Mouse (Mus musculus) liver, embryonic 16.5 days (tissue): ENCODE results near the gene Ros1. TPM values are rescaled to one million over a fixed set of nuclear protein-coding genes. Genes with fewer than 3 reads are reported as not detected.

Source experiments
- ATAC-seq: fragments of 200-750 bp; cut with Nextera tagmentation; 2 replicates; pipeline ENCODE4 v1.8.0; 2017; ENCODE audit warnings: low read depth, mild to moderate bottlenecking, moderate number of reproducible peaks, moderate library complexity
- H3K27ac ChIP-seq: fragments of 300-500 bp; sonication (generic); 2 replicates; pipeline ENCODE4 v1.5.1; 2014; ENCODE audit warnings: mild to moderate bottlenecking, low read length
- H3K27me3 ChIP-seq: fragments of 300-500 bp; sonication (generic); 2 replicates; pipeline ENCODE4 v1.6.1; 2014; ENCODE audit warnings: low read depth, low read length, mixed read lengths; ENCODE audit not compliant: control insufficient read depth, insufficient read depth
- H3K36me3 ChIP-seq: fragments of 300-500 bp; sonication (generic); 2 replicates; pipeline ENCODE4 v1.6.1; 2014; ENCODE audit warnings: mild to moderate bottlenecking; ENCODE audit not compliant: control insufficient read depth, insufficient read depth
- H3K4me1 ChIP-seq: fragments of 300-500 bp; sonication (generic); 2 replicates; pipeline ENCODE4 v1.6.1; 2014; ENCODE audit warnings: low read depth, low read length, mixed read lengths; ENCODE audit not compliant: control insufficient read depth
- H3K4me2 ChIP-seq: fragments of 300-500 bp; sonication (generic); 2 replicates; pipeline ENCODE4 v1.6.1; 2014; ENCODE audit warnings: low read depth, low read length, mixed read lengths
- H3K4me3 ChIP-seq: fragments of 300-500 bp; sonication (generic); 2 replicates; pipeline ENCODE4 v1.5.1; 2014; ENCODE audit warnings: low read depth, mild to moderate bottlenecking, low read length
- H3K9ac ChIP-seq: fragments of 300-500 bp; sonication (generic); 2 replicates; pipeline ENCODE4 v1.6.1; 2014; ENCODE audit warnings: low read depth, low read length
- H3K9me3 ChIP-seq: fragments of 300-500 bp; sonication (generic); replicated peaks from 2 replicates; pipeline ENCODE4 v1.6.1; 2016; ENCODE audit warnings: low read length; ENCODE audit not compliant: control insufficient read depth
- WGBS: fragments of 180-500 bp; shearing (Covaris S2); extraction: QIAGEN DNeasy Blood & Tissue Kit; methylation state at CpG from one replicate; pipeline ENCODE4 v1.1.7; 2014; ENCODE audit not compliant: insufficient replicate concordance; 5-methylcytosine and 5-hydroxymethylcytosine counted together
- polyA plus RNA-seq: library from polyadenylated mRNA; unstranded; fragments of >200 nt; fragmentation: Nextera tagmentation; extraction: Ambion mirVana; gene quantifications from 2 replicates; pipeline ENCODE4 v1.2.1, GENCODE M21; 2015

Gene Ros1
- 0.04 TPM in 2 replicates for polyA plus RNA-seq

DNA sequence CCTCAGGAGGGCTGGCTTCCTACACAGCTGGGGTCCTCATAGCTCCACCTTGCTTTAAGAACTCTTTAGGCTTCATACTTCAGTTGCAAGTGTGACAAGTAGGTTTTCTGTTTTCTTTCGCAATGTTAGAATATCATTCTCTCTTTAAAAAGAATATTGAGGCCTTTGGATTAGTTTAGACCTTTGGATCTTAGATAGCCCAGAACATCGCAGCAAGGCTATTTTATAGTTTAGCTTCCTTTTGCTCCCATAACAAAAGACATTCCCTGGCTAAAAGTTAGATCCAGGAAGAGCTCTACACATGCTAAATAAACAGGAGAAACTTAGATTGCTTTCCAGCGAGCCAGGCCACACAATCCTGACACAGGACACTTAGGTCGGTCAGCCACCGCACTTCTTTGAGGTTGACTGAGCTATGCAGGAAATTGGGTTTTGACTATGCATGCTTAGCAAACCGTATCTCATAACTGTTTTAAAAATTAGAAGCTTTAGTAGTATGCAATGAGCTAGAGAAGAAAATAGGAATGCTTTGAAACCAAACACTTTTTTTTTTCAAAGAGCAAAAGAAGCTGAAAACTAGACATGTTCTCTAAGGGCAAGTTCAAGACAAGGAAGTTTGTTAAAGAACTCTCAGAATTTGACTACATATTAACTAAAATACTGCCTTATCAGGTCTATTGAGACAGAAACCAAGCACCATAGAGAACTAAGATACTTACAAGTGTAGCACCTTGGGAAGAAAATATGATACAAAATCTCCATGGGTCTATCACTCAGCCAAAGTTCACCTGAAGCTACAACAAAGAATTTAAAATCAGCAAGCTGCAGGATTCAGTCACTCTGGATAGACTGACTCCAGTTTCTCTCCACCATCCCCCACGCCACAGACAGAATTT, at the start of gene Ros1:
Gene Ros1 (minus strand): TSS at position 288 of the 896 bp plus-strand sequence.
- Histone ChIP-seq H3K4me3 (no peak within 1 kb of the TSS), H3K9me3 (no peaks in the 10 kb centered on the region), H3K27me3 (no peaks in the 10 kb centered on the region), H3K4me1 (no peaks in the 10 kb centered on the region), H3K36me3 (no peaks in the 10 kb centered on the region), H3K4me2 (no peak within 1 kb of the TSS), H3K27ac (no peak within 1 kb of the TSS), H3K9ac (no peak within 1 kb of the TSS)
- 53% methylated on average over 7 of the region's 7 CpGs for WGBS
- no peak for ATAC-seq

DNA sequence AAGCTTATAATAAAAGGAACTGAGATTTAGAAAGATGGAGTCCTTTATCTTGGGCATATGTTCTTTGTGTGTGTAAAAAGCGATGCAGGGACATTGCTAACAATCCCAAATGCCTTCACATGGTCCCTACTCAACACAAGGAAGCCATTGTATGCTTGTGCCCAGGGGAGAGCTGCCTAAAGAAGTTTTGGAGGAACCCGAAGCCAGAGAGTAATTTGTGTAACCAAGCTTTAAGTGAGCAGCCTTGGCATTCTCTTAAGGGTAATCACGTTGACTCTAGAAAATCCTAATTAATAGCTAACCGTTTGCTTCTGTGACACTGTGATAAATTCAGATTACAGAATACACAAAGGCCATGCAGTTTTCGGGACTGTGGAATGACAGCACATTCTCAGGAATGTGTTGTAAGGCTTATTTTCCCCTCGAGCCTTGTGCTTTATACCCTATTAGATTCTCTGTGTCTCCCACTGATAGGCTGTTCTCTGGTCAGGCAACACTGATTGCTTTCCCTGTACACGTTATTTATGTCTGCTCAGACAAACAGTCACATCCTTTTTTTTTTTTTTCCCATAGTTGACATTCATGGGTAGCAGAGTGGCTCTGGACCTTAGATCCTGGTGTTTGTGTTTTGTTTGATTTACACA, 47.8 kb upstream of the Ros1 start:
- no peak overlapping the region for H3K9ac ChIP-seq
- H3K4me1 ChIP-seq: no peaks in the 10 kb centered on the region; the same call in 1 of the 2 replicates
- ATAC-seq: no peak
- H3K4me3 ChIP-seq: no peak overlapping the region
- H3K27ac ChIP-seq: no peak overlapping the region
- H3K27me3 ChIP-seq: no peaks in the 10 kb centered on the region
- no peaks in the 10 kb centered on the region for H3K36me3 ChIP-seq
- WGBS: 51% methylated on average over 7 of the region's 7 CpGs
- no peak overlapping the region for H3K4me2 ChIP-seq
- H3K9me3 ChIP-seq: no peaks in the 10 kb centered on the region

DNA sequence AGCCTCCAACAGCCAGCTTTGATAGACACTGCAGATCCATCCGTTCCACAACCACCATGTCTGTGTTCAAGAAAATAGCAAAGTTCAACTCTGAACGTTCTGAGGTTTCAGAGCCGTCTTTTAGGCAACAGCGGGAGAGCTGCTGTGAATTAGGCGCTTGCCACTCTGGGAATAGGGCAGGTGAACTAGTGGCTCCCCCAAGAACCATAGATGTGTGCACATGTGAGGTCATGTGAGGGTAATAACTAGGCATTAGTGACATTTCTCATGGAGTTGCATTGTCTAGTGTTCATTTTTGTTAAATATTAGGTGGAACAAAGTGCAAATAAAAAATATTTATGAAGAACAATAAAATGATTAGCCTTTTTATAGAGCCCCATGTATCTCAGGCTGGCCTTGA, 47.0 kb upstream of the Ros1 start:
- Histone ChIP-seq H3K4me1 (no peaks in the 10 kb centered on the region; the same call in 1 of the 2 replicates), H3K9me3 (no peaks in the 10 kb centered on the region), H3K36me3 (no peaks in the 10 kb centered on the region), H3K27me3 (no peaks in the 10 kb centered on the region), H3K4me3 (no peak overlapping the region), H3K4me2 (no peak overlapping the region), H3K27ac (no peak overlapping the region), H3K9ac (no peak overlapping the region)
- 60% methylated on average over 5 of the region's 5 CpGs for WGBS
- no peak for ATAC-seq

DNA sequence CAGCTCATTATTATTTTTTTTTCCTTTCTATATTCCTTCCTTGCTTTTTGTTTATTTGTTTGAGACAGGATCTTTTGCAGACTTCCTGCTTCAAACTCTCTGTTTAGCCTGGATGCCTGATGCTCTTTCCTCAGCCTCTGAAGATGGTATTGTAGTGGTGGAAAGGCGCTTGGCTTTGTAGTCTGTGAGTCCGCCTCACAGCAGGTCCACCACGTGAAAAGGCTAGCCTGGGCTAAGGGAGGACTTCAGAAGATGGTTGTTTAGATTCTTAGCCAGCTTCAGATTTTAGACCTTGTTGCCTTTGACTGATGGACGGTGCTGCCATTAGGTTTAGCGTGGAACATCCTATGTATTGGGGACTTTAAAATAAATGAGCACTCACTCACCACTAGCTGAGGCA, 40.4 kb upstream of the Ros1 start:
- 66% methylated on average over 5 of the region's 5 CpGs for WGBS
- Histone ChIP-seq H3K4me1 (no peaks in the 10 kb centered on the region), H3K4me2 (no peak overlapping the region), H3K9ac (no peak overlapping the region), H3K27ac (no peak overlapping the region), H3K9me3 (no peaks in the 10 kb centered on the region), H3K27me3 (peaks cover 10% of the 10 kb centered on the region), H3K36me3 (no peaks in the 10 kb centered on the region), H3K4me3 (no peak overlapping the region)
- no peak for ATAC-seq

DNA sequence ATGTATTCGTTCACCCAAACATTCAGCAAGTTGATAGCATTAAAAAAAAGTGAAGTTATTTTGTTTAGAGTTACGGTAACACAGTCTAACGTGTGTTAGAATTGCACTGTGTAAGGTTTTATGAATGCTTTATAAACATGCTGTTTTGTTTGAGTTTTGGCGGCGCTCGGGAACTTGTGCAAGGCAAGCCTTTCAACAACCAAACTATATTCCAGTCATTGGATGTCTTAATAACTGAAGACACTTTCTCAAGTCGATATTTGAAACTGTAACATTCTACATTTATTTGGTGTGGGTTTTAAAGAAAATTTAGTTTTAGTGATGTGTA, 39.6 kb upstream of the Ros1 start:
- peak overlapping the region; percentile 81 for H3K4me2 ChIP-seq
- no peaks in the 10 kb centered on the region for H3K4me1 ChIP-seq
- no peaks in the 10 kb centered on the region for H3K9me3 ChIP-seq
- no peak overlapping the region for H3K9ac ChIP-seq
- WGBS: 17% methylated on average over 7 of the region's 7 CpGs
- no peak overlapping the region for H3K27ac ChIP-seq
- H3K27me3 ChIP-seq: peaks cover 10% of the 10 kb centered on the region
- peak overlapping the region; percentile 70 for H3K4me3 ChIP-seq
- no peaks in the 10 kb centered on the region for H3K36me3 ChIP-seq
- ATAC-seq: no peak

DNA sequence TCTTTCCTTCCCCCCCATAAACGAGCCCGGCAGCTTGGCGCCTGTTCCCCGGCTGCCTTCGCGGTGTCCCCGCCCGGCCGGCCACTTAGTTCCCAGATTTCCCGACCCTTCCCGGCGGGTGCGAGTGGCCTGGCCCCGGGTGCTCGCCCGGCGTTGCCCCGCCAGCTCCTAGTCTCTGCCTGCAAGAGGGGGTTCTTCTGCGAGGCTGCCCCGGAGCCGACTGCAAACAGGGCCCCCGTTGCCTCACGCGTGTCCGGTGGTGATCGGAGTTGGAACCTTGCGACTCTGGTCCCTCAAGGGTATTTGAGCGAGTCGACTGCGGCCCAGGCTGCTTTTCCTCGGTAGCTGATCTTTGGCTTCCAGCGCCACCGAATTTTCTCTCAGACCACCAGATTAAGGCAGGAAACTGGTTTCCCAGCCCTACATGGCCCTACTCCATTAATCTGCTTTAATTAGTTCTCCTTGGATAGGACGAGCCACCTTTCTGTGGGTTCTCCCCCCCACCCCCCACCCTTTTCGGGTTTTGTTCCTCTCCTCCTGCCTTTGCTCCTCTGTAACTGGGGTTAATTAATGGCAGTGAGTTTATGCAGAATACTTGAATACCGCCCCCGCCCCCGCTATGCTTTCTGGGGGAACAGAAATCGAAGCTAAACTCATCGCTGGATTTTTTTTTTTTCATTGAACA, 39.1 kb upstream of the Ros1 start:
- Histone ChIP-seq H3K4me3 (peak overlapping the region; percentile 70), H3K27me3 (peaks cover 10% of the 10 kb centered on the region), H3K4me2 (peak overlapping the region; percentile 81), H3K27ac (peak overlapping the region; percentile 53; the same call in 1 of the 2 replicates), H3K9me3 (no peaks in the 10 kb centered on the region), H3K36me3 (no peaks in the 10 kb centered on the region), H3K4me1 (no peaks in the 10 kb centered on the region), H3K9ac (peak overlapping the region; percentile 72)
- under 1% methylated on average over 38 of the region's 40 CpGs for WGBS
- ATAC-seq: peak; percentile 40; the same call in 1 of the 2 replicates

DNA sequence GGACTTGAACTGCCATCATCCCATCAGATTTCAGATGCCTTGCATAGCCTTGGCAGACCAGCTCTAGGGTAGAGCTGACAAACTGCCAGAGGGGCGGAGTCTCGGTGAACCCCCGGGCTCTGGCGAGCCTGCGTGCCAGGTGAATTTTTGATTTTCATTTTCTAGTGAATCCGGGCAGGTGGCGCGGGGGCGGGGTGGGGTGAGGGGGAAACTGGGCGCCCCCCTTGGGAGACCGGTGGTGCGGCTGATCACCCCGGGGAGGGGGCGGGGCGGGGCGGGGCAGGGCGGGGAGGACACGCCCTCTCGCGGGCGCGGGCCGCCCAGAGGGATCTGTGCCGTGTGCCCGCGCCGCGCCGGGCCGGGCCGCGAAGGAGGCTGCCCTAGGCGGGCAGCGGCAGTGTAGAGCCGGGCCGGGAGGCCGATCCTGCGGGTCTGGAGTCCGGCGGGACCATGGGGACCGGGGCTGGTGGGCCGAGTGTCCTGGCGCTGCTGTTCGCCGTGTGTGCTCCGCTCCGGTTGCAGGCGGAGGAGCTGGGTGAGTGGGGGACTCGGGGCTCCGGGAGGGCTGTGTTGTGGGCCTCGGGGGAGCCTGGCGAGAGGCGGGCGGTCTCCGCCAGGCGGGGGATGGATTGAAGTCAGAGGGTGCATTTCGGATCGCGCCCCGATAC, 38.4 kb upstream of the Ros1 start, which contains the start of gene Dcbld1:
Gene Dcbld1 (plus strand): TSS at position 319 of the 668 bp plus-strand sequence.
- Histone ChIP-seq H3K4me1 (no peaks in the 10 kb centered on the region), H3K4me2 (peak within 1 kb of the TSS; percentile 81), H3K27me3 (peaks cover 10% of the 10 kb centered on the region), H3K4me3 (peak within 1 kb of the TSS; percentile 70), H3K9me3 (no peaks in the 10 kb centered on the region), H3K27ac (peak within 1 kb of the TSS; percentile 66), H3K36me3 (no peaks in the 10 kb centered on the region), H3K9ac (peak within 1 kb of the TSS; percentile 72)
- under 1% methylated on average over 49 of the region's 60 CpGs for WGBS
- peak; percentile 92 for ATAC-seq
